Mouse (Mus musculus): ENCODE measurements at regions not wholly inside any gene's neighbourhood (a gene's known extent, or its start where the extent isn't known, plus 50 kb on each side); places are given as distances from the start of the nearest gene placed in this dataset.

DNA sequence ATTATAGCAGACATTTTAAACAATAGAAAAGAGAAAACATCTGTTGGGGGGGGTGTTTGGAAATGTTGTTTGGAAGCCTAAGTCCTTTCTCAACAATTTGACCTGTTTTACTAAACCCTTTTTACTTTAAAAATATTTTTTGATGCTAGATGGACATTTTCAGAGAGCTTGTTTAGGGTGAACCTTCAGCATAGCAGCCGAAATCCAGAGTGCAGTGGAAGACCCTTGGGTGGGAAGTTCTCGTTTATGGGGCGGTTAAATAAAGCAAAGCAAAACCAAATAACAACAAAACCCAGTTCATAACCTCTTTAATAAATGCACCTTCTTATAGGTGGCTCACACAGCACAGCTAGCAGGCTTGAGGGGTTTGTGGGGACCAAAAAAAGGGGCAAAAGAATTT, 62.4 kb upstream of the Ppara start:
- no peak for ATAC-seq (replicated peaks; ENCODE audit: low FRiP score, poor library complexity, severe bottlenecking)

DNA sequence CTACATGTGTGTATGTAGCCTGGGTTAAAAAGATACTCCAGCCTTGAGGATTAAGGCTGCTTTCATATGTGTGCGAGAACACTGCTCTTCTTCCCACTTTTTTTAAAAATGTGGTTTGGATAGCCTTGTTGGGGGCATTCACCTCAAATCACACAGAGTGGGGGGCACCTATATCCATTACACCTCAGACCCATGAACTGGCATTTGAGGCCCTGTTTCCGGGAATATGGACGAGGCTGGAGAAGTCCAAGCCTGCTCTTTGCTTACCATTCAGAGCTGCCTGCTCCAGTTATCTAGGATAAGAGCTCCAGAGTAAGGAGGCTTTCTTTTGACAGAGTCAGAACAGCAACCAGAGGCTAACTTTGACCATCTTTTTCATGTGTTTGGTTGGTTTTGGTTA, 61.9 kb upstream of the Ppara start:
- no peak for ATAC-seq (replicated peaks; ENCODE audit: low FRiP score, poor library complexity, severe bottlenecking)

DNA sequence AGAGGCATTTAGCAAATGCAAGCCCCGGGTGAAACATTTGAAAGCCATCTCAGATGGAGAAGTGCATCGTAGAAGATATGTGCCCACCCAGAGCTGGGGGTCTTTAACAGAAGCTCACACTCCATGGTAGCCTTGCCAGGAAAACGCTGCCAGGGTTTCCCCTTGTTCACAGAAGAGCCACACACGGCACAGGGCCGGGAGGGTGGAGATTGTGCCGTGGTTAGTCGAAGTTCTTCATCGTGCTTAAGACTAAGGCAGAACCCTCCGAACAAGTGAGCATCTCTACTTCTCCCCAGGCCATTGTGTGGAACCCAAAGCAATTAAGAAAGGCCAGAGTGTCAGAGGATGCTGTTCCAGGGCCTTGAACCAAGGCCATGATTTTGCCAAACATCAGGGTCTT, 61.3 kb upstream of the Ppara start:
- ATAC-seq (replicated peaks; ENCODE audit: low FRiP score, poor library complexity, severe bottlenecking) = no peak

DNA sequence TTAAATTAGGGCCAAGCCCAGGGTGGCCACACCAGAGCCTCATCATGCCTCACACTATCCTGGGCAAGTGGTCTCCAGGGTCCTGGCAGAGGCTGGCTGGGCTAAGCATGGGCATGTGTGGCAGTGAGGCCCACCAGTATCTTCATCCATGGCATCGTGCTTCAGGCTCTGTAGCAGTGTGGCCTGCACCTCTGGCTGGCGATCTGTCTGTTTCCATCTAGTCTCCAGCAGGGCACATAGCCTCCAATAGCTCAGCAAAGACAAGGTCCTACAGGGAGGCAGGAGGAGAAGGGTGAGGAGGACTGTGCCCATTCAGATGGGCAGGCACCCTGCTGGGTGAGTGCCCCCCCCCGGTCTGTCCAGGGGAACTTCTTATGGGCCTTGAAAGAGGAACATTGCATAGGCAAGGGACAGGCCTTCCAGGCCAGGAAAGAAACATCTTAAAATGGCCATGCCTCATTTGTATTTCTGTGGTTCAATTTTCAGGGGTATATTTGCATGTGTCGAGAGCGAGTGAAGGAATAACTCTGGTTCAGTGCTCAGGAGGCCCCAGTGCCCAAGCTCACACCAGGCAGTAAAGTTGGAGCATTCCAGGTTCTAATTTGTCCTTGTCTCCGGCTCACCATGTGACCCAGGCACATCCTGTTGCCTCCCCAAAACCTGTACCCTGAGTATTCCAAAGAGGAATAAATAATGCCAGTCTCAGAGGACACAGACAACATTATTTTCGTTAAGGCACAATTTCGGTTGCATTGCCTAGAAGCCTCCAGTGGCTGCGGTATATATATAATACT, 60.4 kb upstream of the Ppara start:
- no peak for ATAC-seq (replicated peaks; ENCODE audit: low FRiP score, poor library complexity, severe bottlenecking)

DNA sequence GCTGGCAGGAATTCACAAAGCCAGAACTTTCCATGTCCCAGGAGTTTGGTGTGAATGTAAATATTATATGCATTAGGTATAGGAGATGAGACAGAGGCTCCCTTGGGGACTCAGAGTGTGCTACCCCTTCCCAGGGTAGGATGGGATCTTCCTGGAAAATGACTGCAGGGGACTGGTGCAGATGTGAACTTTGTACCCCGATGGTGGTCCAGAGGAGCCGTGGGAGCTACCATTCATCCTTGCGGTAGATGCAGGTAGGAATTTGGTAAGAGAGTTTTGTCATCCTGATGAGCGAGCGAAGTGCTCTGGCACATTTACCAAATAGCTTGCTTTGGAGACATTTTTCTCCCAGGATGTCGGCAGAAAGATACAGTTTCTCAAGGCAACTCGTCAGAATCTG, 59.7 kb upstream of the Ppara start:
- ATAC-seq (replicated peaks; ENCODE audit: low FRiP score, poor library complexity, severe bottlenecking) = no peak

DNA sequence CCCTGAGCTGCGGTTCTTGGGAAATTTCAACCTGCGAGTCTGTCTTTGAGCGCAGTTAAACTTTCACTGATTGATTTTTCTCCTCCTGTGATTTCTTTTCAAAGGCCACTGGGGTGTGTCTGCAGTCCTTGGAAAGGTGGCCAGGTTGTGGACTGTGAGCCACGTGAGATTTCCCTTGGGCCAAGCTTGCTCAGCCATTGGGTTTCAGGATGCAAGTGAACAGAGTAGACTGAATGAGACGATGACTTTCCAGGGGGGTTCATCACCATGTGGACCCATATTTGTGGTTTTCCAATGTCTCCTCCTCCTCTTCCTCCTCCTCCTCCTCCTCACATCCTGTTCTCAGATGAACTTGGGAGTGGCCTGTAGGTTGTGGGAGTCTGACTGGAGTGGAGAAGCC, 59.0 kb upstream of the Ppara start:
- no peak for ATAC-seq (replicated peaks; ENCODE audit: low FRiP score, poor library complexity, severe bottlenecking)

DNA sequence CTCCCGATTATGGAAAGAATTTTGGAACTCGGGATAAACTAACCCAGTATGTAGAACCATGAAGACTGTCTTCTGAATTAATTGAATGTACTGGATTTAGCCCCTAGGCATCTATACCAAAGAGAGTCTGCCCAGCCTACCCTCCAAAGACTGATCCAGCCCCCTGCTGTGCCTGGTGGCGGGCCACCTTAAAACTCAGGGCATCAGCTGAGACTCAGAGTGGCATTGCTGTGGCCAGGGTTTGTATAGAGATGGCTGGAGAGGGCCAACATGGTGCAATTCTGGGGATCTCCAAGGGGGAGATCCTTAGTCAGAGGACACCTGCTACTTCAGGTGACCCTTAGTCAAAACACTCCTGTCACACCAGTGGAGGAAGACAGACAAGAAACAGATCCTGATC, 58.6 kb upstream of the Ppara start:
- ATAC-seq (replicated peaks; ENCODE audit: low FRiP score, poor library complexity, severe bottlenecking) = no peak

DNA sequence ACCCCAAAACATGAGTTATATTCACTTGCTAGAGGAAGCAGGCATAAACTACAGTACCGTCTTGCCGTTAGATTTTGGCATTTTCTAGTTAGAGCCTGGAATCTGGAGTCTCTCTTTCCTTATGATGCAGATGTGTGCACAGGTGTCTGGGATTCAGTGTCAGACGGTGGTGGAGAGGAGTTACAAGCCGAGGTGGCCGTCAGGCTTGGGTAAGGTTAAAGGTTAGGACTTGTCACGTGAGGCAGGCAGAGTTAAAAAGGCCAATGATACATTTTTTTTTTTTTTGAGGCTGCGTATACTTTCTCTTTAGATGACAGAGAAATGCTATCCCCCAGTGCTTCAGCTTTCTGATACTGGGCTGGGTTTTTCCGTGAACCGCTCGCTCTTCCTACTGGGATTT, 57.9 kb upstream of the Ppara start:
- no peak for ATAC-seq (replicated peaks; ENCODE audit: low FRiP score, poor library complexity, severe bottlenecking)

DNA sequence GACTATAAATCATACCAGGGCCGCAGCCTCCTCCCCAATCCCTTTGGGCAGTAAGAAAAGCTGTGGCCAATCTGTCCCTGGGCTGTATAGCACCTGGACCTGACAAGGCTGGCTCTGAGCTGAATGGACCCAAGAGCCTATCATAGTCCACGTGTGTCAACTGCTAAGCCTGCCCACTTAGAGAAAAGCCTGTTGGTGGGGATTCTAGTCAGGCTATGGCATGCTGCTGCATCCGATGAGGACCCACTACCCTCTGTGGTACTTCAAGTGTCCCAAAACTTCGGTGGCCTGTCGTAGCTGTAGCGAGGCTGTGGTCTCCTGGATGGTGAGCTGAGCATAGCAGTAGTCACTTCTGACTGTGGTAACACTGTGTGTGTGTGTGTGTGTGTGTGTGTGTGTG, 57.4 kb upstream of the Ppara start:
- no peak for ATAC-seq (replicated peaks; ENCODE audit: low FRiP score, poor library complexity, severe bottlenecking)

DNA sequence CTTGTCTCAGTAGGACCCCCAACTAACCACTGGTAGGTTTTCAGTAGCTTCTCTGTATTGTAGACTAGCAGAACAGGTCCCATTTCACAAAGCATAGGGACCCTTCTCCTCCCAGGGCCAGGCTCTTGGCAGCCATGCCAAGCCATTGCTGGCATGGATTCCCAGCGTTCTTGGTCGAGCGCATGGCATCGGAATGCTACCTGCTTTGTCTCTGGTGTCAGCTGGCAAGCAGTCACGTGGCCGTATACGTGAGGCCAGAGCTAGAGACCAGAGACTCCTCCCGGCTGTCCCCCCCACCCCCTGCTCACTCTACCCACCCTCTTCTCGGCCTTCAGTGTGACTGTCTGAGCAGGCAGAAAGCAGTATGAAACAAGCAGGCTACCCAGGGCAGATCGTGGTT, 56.9 kb upstream of the Ppara start:
- ATAC-seq (replicated peaks; ENCODE audit: low FRiP score, poor library complexity, severe bottlenecking) = no peak

DNA sequence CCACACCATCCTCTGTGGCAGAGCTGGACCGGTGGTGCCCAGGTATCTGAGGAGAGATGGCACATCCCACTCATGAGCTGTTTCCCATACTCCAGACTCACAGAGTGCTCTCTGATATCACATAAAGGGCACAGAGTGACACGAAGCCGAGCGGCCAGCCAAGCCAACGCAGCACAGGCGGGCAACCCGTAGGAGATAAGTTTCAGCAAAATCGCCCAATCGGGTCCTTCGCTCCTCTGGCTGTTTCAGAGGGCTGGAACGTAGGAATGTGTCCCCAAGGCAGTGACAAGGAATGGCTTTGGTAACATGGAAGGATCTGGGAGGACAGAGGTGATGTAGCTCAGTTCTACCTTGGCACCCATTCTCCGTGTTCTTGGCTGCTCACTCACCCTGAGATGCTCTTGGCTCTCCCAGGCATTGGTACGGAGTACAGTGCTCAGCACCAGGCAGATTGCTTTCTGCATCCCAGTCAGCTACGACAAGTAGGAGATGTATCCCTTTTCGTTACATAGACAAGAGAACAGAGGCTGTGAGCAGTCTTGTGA, 56.4 kb upstream of the Ppara start:
- no peak for ATAC-seq (replicated peaks; ENCODE audit: low FRiP score, poor library complexity, severe bottlenecking)

DNA sequence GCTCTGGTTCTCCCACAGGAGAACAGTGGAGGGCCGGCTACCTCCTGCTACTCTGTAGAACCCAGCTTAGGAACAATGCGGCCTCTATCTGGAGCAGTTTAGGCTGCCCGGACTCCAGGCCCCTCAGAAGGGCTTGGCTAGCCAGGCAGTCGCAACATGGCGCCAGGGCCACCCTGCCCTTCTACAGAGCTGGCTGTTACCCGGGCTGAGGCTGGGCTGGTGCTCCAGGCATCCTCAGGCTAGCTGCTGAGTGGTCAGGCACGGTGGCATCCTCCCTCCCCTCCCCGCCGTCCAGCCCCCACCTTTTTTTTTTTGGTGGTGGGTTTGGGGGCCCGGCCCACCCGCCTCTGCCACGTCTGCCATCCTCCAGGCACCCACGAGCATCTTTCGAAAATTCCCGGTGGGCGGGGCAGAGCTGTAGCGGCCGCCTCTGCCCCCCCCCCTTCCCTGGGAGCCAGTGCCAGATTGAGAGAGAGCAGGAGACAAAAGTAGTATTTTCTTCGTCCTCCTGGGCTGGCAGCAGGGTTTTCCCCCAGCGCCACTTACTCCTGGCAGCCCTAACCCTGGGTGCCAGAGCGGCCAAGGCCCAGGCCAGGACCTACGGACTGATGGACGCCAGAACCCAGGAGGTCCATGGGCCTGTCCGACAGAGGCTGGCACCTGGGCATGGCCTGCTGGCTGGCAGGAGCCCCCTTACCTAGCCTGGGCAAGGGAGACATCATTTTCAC, 55.6 kb upstream of the Ppara start:
- ATAC-seq (replicated peaks; ENCODE audit: low FRiP score, poor library complexity, severe bottlenecking) = no peak

DNA sequence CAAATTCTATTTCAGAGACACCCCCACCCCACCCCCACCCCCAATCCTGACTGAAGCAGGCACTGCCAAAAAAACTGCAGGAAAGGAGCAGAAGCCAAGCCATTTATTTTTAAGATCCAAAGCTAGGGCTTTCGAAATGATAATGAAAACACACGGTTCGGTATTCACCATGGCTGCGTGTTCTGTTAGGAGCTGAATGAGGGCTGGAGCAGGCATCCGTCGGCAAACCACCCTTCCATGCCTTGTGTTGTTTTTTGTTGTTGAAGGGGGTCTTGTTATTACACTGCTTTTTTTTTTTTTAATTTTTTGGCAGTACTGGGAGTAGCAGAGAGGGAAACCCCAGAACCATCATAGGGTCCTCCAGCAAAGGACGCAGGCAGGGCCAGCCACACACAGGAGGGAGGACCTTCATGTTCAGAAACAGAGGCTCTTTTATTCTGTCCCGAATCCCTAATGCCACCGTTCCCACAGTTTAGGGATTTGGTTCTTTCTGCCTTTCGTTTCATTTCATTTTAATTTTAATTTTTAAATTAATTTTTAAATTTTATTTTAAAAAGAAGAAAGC, 54.8 kb upstream of the Ppara start:
- no peak for ATAC-seq (replicated peaks; ENCODE audit: low FRiP score, poor library complexity, severe bottlenecking)

DNA sequence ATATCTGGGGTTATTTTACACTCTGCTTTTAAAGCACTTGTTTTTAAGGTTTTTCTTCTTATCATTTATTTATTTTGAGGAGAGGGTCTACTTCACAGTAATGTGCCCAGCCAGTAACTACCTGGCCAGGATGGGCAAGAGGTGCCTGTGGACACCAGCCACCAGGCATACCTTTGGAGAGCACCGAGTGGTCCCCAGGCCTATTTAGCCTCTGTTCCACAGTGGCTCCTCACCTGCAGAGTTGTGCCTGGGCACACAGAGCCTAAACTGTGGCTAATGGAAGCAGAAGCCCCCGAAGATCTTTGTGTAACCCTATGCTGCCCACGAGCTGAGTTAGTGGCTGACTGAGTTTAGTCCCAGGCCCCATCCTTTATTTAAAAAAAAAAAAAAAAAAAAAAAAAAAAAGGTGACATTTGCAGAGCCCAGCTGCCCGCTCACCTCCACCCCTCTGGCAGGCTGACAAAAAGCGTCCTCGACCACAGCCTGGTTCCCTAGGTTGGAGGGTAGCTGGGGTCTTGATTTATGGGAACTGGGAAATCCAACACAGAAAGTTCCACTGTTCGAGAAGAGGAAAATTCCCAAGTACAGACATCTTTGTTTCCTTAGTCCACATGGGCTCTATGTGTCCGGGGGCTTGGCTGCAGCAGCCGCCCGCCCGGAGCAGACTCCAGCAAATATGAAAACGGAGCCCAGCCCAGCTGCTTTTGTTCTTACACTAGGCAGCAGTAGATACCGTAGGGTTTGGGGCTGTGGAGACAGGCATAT, 54.1 kb upstream of the Ppara start:
- no peak for ATAC-seq (replicated peaks; ENCODE audit: low FRiP score, poor library complexity, severe bottlenecking)

DNA sequence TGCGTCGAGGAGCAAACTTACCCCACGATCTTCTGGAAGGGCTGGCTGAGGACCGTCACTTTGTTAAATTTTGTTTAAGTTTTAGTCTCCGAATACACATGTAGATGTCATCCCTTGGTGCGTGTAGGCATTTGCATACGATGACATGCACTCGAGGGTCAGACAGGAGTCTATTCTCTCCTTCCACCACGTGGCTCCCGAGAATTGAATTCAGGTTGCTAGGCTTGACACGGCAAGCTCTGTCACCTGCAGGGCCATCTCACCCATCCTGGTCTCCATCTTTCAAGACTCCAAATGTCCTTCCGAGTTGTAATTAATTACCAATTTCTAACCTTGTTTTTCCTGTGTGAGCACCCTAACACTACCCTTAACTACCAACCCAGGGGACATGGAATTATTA, 52.7 kb upstream of the Ppara start:
- ATAC-seq (replicated peaks; ENCODE audit: low FRiP score, poor library complexity, severe bottlenecking) = no peak

DNA sequence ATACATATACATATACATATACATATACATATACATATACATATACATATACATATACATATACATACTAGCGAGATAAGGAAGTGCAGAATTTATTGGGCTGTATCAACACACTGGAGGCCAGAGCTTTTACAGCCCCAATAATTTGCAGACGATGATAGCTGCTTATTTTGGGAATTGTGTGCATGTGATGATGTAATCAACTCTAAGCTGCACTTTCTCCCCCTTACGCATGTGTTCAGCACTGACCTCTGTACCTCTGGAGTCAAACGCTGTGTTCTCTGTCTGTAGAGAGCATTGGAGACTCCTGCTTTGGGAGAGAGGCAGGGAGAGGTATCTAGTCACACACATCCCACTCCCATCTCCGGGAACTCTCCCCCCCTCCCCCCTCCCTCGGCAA, 52.0 kb upstream of the Ppara start:
- ATAC-seq (replicated peaks; ENCODE audit: low FRiP score, poor library complexity, severe bottlenecking) = no peak

DNA sequence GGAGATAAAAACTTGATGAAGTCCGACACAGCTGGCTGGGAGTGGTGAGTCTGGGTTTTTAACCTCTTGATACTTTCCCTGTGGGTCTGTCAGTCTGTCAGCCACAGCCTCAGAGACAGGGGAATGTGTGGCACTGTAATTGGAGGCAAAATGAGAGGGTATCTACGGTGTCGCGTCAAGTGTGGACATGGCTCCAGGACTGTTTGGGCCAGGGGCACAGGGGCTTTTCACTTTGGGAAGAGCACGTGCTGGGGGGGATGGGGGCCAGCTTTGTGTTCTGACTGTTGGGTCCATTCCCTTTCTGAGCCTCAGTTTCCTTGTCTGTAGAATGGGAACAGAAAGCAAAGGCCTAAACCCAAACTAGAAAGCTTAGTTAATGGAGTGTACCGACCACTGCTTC, 51.5 kb upstream of the Ppara start:
- ATAC-seq (replicated peaks; ENCODE audit: low FRiP score, poor library complexity, severe bottlenecking) = no peak

DNA sequence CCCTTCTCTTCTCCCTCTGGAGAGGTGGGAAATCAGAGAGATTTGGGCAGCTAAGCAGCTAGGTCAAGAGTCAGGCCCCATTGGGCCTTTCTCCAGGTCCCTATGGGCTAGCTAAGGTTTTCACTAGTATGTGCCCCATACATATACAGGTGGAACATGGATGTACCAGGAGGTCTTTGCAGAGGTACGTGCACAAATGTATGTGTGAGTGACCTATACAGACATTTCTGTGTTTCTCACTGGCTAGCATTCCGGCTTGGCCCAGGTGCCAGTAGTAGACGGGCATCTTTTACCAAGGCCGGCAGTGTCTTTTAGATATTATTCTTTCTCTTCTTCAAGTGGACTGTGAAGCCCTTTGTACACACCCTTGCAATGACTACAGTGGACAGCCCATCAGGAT, 51.1 kb upstream of the Ppara start:
- ATAC-seq (replicated peaks; ENCODE audit: low FRiP score, poor library complexity, severe bottlenecking) = no peak

DNA sequence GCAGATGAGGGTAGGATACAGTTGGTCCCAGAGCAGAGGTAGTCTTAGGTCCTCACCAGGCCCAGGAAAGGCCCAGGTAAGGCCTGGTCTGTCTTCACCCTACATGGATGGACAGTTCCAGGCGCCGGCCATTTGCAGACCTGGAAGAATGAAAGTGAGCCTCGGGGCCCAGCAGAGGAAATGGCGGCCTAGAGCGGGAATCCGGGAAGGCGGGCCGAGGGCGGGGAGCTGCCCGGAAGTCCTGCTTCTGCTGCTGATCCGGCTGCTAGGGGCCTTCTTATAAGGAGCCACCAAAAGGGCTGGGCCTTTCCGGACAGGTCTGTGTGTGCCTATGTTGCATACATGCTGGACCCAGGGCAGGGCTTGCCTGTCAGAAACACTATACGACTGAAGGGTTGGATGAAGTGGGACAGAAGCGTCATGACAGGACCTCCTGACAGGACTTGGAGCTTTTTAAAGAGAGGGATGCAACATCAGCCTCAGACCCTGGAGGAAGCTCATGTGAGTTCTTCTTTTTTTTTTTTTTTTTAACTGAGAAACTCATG, 50.5 kb upstream of the Ppara start:
- ATAC-seq (replicated peaks; ENCODE audit: low FRiP score, poor library complexity, severe bottlenecking) = no peak

DNA sequence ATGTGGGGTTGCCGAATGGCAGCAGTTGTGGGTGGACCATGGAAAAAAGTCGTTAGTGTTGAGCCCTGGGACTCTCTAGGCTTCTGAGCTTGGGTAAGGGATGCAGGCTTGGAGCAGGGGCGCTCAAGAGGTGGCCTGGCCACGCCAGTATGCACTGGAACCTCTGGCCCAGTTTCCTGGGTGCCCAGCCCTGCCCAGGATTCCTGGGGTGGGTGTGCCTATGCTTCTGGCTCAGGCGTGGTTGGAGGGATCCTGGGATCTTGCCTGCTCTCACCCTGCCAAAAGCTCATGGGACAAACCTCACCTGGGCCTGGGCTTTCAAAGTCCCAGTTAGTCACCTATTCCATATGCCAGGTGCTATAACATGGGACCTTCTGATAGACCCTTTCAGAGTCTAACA, 49.9 kb upstream of the Ppara start:
- ATAC-seq (replicated peaks; ENCODE audit: low FRiP score, poor library complexity, severe bottlenecking) = no peak
